Mouse (Mus musculus) liver, adult 2 months (tissue): ENCODE results near the gene Kif19a. TPM values are rescaled to one million over a fixed set of nuclear protein-coding genes. Genes with fewer than 3 reads are reported as not detected.

Experiments used
- DNase-seq: peaks from one replicate; pipeline ENCODE4 v3.0.0-alpha.2; 2011; ENCODE audit warnings: low read depth, low spot score; ENCODE audit errors: extremely low read depth
- H3K27ac ChIP-seq: fragments of 200-500 bp; replicated peaks from 2 replicates; pipeline ENCODE4 v1.5.1; 2012; ENCODE audit warnings: low read depth, mild to moderate bottlenecking, control low read depth, inconsistent platforms, low read length; ENCODE audit not compliant: insufficient read depth
- H3K27me3 ChIP-seq: fragments of 200-500 bp; 2 replicates; pipeline ENCODE4 v1.6.1; 2012; ENCODE audit warnings: mild to moderate bottlenecking, moderate library complexity, low read length, inconsistent platforms; ENCODE audit not compliant: control insufficient read depth, insufficient read depth
- H3K36me3 ChIP-seq: fragments of 200-500 bp; 2 replicates; pipeline ENCODE4 v1.6.1; 2012; ENCODE audit warnings: low read length, inconsistent platforms; ENCODE audit not compliant: control insufficient read depth, insufficient read depth
- H3K4me1 ChIP-seq: fragments of 200-500 bp; 2 replicates; pipeline ENCODE4 v1.6.1; 2011; ENCODE audit warnings: low read length; ENCODE audit not compliant: control insufficient read depth, insufficient read depth
- H3K4me3 ChIP-seq: fragments of 200-500 bp; 2 replicates; pipeline ENCODE4 v1.5.1; 2011; ENCODE audit warnings: low read depth, mild to moderate bottlenecking, control low read depth, low read length, moderate library complexity; ENCODE audit not compliant: insufficient read depth
- H3K79me2 ChIP-seq: fragments of 200-500 bp; 2 replicates; pipeline ENCODE4 v1.6.1; 2012; ENCODE audit warnings: inconsistent platforms, mild to moderate bottlenecking, low read length, moderate library complexity; ENCODE audit not compliant: control insufficient read depth, insufficient read depth
- H3K9ac ChIP-seq: fragments of 200-500 bp; 2 replicates; pipeline ENCODE4 v1.6.1; 2012; ENCODE audit warnings: low read depth, mild to moderate bottlenecking, control low read depth, inconsistent platforms, low read length
- CTCF ChIP-seq: fragments of 200-500 bp; IDR thresholded peaks from 2 replicates; pipeline ENCODE4 v1.5.1; 2011; ENCODE audit warnings: low read depth, low read length, control low read depth
- POLR2A ChIP-seq: fragments of 200-500 bp; IDR thresholded peaks from 2 replicates; pipeline ENCODE4 v1.6.1; 2011; ENCODE audit warnings: low read length, control low read depth; ENCODE audit not compliant: insufficient read depth; ENCODE audit errors: extremely low read depth
- whole genome bisulfite sequencing: fragments of 180-500 bp; shearing (Covaris S2); methylation state at CpG from one replicate; pipeline ENCODE4 v1.1.7; 2018; 5-methylcytosine and 5-hydroxymethylcytosine counted together
- polyA plus RNA-seq: library from polyadenylated mRNA; depleted of rRNA; stranded (reverse); fragments of >200 nt; gene quantifications from 2 replicates; pipeline ENCODE4 v1.2.3, GENCODE M21; 2012
- total RNA-seq: library from RNA; depleted of rRNA; stranded (reverse); fragments of >200 nt; gene quantifications from 2 replicates; pipeline ENCODE4 v1.2.3, GENCODE M21; 2014

Gene Kif19a
- total and polyA plus RNA-seq, 2 experiments: 0.24 to 0.37 TPM

DNA sequence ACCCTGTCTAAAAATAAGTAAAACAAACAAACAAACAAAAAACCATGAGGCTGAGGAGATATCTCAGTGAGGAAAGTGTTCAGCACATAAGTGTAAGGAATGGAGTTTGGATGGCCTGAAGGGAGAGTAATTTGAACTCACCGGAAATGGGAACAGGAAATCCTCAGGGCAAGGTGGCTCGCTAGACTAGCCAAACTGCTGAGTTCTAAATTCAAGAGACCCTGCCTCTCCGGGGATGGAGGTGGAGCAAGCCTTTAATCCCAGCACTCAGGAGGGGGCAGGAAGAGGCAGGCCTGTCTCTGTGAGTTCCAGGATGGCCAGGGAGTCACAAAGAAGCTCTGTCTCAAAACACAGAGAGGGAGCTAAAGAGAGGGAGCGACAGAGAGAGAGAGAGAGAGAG is 45.2 kb downstream of the Kif19a start:
- no peak for TF ChIP-seq POLR2A
- TF ChIP-seq CTCF: no peak
- WGBS: 60% methylated on average over 4 of the region's 4 CpGs
- DNase-seq: no peak
- H3K9ac ChIP-seq: no peak overlapping the region
- H3K27me3 ChIP-seq: no peaks in the 10 kb centered on the region
- H3K27ac ChIP-seq: no peak overlapping the region
- peaks cover 2% of the 10 kb centered on the region; the same call in 1 of the 2 replicates for H3K4me1 ChIP-seq
- no peaks in the 10 kb centered on the region for H3K79me2 ChIP-seq
- H3K36me3 ChIP-seq: no peaks in the 10 kb centered on the region
- H3K4me3 ChIP-seq: no peak overlapping the region

DNA sequence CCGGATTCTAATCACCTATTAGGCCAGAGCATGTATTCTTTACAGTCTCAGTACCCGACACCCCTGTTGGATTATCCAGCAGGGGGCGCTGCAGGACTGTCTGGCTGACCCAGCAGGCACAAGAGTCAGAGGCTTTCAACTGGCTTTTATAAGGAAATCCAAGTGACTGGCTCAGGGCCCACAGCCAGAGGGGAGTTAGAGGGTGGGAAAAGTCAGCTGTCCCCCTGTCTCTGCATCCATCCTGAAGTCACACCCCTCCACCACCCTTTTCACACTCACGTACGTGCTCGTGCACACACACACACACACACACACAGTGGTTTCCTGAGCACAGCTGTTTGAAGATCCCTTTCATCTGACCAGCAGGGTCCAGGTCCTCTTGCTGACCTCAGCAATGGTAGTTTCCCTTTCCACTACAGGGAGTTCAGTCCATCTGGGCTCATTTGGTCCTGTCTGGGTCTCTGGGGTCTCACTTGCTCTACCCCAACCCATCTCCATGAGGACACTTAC is 47.6 kb downstream of the Kif19a start:
- WGBS: 26% methylated on average over 6 of the region's 6 CpGs
- Histone ChIP-seq H3K9ac (no peak overlapping the region), H3K36me3 (no peaks in the 10 kb centered on the region), H3K4me3 (no peak overlapping the region), H3K4me1 (peaks cover 2% of the 10 kb centered on the region; the same call in 1 of the 2 replicates), H3K27me3 (no peaks in the 10 kb centered on the region), H3K27ac (no peak overlapping the region), H3K79me2 (no peaks in the 10 kb centered on the region)
- TF ChIP-seq POLR2A (no peak), CTCF (peak; percentile 95)
- peak; percentile 51 for DNase-seq

DNA sequence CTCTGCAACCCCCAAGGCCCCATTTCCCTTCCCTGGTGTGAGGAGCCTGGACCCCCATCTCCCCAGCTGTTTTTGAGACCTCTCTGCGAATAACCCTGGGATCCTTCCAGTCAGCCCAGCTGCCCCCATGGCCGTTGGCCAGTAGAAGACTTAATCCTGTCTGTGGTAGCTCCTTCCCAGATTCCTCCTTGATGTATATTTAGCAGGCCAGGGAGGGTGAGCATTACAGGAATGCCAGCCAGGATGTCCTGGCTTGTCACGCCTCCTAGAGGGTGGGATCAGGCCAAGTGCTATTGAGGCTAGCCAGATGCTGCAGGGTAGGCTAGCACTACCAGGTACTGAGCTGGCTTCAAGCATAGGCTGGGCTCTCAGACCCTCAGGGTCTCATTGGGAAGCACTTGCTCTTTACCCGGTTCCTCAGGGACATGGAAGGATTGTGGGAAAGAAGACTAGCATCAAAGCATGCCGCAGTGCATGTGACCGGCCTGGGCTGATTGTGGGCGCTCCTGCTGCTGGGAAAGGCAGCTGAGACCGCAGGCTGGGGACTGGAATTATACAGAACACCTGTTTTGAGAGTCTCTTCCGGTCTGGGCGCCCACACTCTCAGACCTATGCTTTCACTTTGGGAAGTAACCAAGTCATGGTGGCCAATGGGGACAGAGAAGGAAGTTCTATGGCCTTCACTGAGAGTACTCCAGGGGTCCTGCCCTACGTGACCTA is 49.8 kb downstream of the Kif19a start:
- peaks cover 2% of the 10 kb centered on the region; the same call in 1 of the 2 replicates for H3K4me1 ChIP-seq
- no peaks in the 10 kb centered on the region for H3K79me2 ChIP-seq
- no peaks in the 10 kb centered on the region for H3K27me3 ChIP-seq
- H3K4me3 ChIP-seq: no peak overlapping the region
- H3K27ac ChIP-seq: no peak overlapping the region
- TF ChIP-seq POLR2A (no peak), CTCF (no peak)
- no peak overlapping the region for H3K9ac ChIP-seq
- no peak for DNase-seq
- no peaks in the 10 kb centered on the region for H3K36me3 ChIP-seq
- 89% methylated on average over 11 of the region's 11 CpGs for WGBS

DNA sequence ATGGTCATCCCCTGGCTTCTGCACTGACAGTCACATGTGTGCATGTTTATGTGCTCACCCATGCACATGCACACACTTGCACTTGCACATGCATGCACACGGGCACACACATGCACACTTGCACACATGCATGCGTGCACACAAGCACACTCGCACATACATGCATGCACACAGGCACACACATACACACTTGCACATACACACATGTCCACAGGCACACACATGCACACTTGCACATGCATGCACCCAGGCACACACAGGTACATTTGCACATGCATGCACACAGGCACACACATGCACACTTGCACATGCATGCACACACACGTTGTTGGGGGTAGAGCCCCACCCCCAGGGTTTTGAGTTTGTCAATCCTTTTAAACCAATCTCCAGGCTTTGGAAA is 51.7 kb downstream of the Kif19a start:
- Histone ChIP-seq H3K79me2 (no peaks in the 10 kb centered on the region), H3K4me3 (no peak overlapping the region), H3K4me1 (peaks cover 2% of the 10 kb centered on the region; the same call in 1 of the 2 replicates), H3K27me3 (no peaks in the 10 kb centered on the region), H3K9ac (no peak overlapping the region), H3K36me3 (no peaks in the 10 kb centered on the region), H3K27ac (no peak overlapping the region)
- DNase-seq: no peak
- WGBS: 93% methylated on average over 4 of the region's 4 CpGs
- TF ChIP-seq POLR2A: no peak
- TF ChIP-seq CTCF: no peak

DNA sequence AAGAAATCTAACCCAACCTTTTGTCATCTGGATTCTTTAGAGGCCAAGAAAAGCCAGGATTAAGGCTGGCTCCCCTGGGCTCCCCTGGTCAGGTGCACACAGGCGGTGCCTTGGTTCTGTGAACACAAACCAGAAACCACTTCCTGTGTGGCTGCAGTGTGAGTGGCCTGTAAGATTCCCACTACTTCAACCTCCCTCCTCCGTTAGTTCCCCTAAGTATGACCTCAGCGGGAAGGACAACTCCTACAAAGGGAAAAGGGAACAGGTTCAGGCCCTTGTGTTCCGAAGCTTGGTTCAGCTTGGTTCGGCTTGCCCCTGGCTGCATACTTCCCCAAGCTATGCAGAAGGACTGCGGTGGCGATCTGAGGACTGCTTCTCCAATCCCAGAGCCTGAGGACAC is 53.0 kb downstream of the Kif19a start:
- Histone ChIP-seq H3K79me2 (no peaks in the 10 kb centered on the region), H3K4me3 (no peak overlapping the region), H3K27me3 (no peaks in the 10 kb centered on the region), H3K4me1 (0 out of 2 replicates have a peak, but pooled peaks cover 2% of the 10 kb centered on the region), H3K9ac (no peak overlapping the region), H3K27ac (no peak overlapping the region), H3K36me3 (no peaks in the 10 kb centered on the region)
- peak; percentile 24 for DNase-seq
- 90% methylated on average over 7 of the region's 7 CpGs for WGBS
- TF ChIP-seq POLR2A (no peak), CTCF (no peak)

DNA sequence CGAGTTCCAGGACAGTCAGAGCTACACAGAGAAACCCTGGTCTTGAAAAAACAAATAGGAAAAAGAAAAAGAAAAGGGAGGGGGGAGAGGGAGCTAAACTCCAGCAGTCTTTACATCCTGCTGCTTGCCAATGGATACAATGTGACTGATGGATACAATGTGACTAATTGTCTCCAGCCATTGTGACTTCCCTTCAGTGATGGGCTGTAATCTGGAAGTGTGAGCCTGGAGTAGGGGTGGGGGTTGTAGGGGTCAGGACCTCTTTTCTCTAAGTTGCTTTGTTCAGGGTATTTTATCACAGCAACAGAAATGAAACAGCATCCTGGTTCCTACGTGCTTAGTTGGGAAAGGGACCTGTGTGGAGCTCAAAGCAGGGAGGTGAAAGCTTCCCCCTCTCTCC is 53.9 kb downstream of the Kif19a start:
- WGBS: 79% methylated on average over 2 of the region's 2 CpGs
- no peak for DNase-seq
- Histone ChIP-seq H3K4me1 (0 out of 2 replicates have a peak, but pooled peaks cover 2% of the 10 kb centered on the region), H3K27me3 (no peaks in the 10 kb centered on the region), H3K4me3 (no peak overlapping the region), H3K9ac (no peak overlapping the region), H3K27ac (no peak overlapping the region), H3K79me2 (no peaks in the 10 kb centered on the region), H3K36me3 (no peaks in the 10 kb centered on the region)
- TF ChIP-seq POLR2A: no peak
- no peak for TF ChIP-seq CTCF
